Mouse (Mus musculus) embryo, embryonic 10.5 days (tissue): ENCODE data around the gene Tmsb10.

Source experiments
- DNase-seq: peaks from one replicate; pipeline ENCODE4 v3.0.0-alpha.2; 2015; ENCODE audit warnings: low spot score

The Tmsb10 gene

DNA sequence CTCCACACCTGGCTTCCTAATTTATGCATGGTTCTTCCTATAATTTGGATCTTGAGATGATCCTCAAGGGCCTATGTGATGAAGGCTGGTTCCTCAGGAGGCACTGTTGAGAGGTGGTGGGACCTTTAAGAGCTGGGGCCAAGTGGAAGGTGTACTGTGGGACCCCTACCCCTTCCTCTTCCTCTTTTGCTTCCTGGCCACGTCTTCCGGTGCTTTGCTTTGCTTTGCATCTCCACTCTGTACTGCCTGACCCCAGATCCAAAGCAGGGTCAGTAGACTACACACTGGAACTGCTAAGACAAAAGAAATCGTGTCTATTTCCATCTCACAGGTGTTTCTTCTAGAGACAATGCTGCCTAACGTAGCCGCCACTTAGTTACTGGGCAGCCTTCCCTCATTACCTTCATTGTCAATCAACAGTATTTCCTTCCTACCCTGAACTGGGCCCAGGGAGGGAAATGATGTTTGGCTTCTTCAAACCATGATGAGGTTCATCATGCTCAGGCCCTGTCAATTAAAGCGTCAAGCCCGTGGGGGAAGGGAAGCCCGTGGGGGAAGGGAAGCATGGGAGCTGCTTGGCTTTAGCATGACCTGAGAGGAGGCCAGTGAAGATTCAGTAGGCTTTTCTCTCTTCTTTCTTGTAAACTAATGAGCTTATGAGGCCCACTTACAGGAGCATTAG, 2.9 kb downstream of the Tmsb10 start:
- peak; percentile 24 for DNase-seq

GRCm38 (mm10) chr6:72954786-72955185, 3.8 kb downstream of the Tmsb10 start:
- DNase-seq = no peak

DNA sequence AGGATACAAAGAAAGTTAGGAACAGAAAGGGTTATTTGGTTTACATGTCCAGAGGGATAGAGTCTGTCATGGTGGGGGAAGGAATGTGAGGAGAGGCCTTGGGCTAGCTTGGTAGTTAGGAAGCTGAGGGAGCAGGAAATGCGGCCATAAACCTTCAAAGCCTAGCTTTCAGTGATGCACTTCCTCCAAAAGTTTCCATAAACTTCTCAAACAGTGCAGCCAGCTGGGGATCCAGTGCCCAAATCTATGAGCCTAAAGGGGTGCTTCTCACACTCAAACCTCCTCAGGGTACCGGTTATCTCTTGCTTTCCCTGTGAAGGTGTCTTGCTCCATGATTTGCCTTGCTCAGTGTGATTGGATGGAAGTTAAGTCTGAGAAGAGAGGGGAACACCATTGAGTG, 5.6 kb downstream of the Tmsb10 start:
- DNase-seq = no peak

GRCm38 (mm10) chr6:72952221-72952620, 6.3 kb downstream of the Tmsb10 start:
- no peak for DNase-seq

DNA sequence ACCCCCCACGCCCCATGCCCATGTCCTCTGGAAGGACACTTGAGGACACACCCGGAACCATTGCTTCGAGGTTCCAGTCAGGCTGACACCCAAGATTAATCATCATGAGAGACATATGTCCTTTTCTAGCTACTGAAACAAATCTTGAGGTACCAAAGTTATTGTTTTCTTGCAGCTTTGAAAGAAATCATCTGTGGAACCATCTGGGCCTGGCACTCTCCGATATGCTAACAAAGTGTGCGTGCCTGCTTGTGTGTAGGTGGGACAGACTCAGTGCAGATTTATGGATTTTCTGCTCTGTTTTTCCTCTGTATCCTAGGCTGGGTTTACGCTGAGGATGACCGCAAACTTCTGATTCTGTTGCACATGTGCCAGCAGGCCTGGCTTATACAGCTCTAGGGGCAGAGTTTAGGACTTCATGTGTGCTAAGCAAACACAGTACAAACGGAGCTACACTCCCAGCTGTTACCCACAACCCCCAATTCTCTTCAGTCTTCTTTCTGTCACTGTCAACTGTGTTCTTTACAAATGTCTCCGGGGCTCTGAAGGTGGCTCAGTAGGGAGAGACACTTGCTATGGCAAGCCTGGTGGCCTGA, 9.3 kb downstream of the Tmsb10 start:
- no peak for DNase-seq

DNA sequence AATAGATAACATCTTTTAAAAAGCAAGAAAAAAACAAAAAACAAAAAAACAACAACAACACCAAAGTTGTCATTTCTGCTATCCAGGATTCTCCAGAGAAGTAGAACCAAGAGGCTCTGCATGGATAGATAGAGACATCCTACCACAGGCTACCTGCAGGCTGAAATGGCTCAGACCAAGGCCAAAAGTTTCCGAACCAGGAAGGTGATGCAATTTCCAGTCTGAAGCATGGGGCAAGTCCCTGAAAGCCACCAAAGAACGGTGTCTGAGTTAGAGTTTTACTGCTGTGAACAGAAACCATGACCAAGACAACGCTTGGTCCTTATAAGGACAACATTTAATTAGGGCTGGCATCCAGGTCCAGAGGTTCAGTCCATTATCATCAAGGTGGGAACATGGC, 10.2 kb downstream of the Tmsb10 start:
- no peak for DNase-seq

GRCm38 (mm10) chr6:72947960-72948359, 10.6 kb downstream of the Tmsb10 start:
- DNase-seq = no peak

- DNase-seq = peak; percentile 83
Measured at GRCm38 (mm10) chr6:72940493-72940892, 18.1 kb downstream of the Tmsb10 start.

DNA sequence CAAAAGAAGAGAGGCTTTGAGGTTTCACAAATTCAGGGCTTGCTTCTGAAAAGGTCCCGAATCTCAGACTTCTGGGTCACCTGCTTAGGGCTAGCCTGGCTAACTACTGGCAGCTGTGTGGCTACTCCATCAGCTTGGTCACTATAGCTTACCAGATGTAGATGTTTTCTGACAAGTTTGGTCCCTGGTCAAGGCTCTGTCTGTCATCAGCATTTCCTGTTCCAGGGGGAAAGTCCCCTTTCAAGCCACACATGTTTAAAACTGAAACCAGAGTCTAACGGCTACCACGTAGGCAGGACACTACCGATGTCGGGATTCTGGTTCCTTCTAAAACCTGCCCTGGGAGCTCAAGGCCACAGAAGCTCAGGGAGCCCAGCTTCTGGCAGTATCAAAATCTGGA, 20.7 kb downstream of the Tmsb10 start:
- peak; percentile 11 for DNase-seq

- no peak for DNase-seq
Measured at GRCm38 (mm10) chr6:72937430-72937829, 21.1 kb downstream of the Tmsb10 start.

GRCm38 (mm10) chr6:72932955-72933354, 25.6 kb downstream of the Tmsb10 start:
- DNase-seq = no peak

- no peak for DNase-seq
Measured at GRCm38 (mm10) chr6:72931533-72931932, 27.0 kb downstream of the Tmsb10 start.

DNA sequence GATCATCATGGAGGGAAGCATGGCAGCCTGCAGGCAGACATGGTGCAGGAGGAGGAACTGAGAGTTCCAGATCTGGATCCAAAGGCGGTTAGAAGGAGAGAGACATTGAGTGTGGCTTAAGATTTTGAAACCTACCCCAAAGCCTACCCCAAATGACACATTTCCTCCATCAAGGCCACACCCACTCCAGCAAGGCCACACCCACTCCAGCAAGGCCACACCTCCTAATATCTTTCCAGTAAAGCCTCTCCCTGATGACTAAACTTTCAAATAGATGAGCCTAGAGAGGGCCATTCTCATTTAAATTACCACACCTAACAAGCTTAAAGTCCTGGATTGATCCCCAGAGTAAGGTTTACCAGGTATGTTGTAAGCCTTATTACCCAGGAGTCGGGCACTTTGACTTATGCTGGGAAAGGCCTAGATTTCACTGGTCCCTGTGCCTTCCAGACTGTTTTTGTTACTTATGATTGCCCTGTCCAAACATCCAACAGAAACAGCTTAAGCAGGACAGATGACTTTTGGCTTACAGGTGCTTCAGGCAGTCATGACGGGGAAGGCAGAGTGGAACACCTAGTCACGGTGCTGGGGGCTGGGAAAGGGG, 28.7 kb downstream of the Tmsb10 start:
- no peak for DNase-seq

- DNase-seq = peak; percentile 45
Measured at GRCm38 (mm10) chr6:72926755-72927482, 31.6 kb downstream of the Tmsb10 start.

DNA sequence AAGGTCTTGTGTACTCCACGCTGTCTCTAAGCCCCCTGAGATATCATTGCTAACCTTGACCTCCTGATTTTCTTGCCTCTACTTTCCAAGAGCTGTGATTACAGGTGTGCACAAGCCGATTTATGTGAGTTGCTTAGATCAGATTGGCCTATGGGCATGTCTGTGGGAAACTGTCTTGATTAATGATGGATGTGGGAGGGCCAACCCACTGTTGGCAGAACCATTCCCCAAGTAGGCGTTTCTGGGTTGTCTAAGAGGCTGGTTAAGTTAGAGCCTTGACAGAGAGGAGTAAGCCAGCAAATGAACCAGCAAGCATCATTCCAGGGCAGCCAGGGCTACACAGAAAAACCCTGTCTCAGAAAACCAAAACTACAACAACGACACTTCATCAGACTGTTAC, 32.5 kb downstream of the Tmsb10 start:
- DNase-seq = no peak

DNA sequence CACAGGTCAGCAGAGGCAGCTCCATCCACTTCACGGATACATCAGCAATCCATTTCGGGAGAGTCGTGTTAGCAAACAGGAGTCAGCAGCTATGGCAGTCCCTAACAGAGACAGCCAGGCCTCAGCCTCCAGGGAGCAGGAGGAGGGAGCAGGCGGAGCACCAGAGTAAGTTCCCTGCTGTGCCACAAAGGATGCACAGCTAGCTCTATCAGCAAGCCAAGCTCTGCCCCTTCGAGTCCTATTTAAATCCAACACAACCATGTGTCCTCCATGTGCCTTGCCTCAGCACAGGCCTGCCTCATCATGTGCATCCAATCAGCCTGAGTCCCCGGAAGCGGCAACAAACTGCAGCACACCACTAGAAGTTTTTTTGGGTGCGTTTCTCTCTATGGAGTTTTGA, 35.2 kb downstream of the Tmsb10 start:
- DNase-seq = no peak

DNA sequence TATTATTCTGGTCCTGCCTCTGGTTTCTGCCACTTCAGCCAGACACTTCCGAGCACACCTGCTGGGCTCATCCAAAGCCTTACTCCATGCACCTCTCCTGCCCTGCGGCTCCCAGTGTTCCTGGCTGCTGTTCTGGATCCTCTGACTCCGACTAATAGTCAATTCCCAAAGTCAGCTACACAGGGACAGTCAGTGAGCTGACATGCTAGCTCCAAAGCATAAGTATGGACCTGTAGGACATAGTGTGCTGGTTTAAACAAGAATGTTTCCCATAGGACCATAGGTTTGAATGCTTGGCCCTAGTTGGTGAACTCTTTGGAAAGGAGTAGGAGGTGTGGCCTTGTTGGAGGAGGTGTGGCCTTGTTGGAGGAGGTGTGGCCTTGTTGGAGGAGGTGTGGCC, 37.5 kb downstream of the Tmsb10 start:
- no peak for DNase-seq

DNA sequence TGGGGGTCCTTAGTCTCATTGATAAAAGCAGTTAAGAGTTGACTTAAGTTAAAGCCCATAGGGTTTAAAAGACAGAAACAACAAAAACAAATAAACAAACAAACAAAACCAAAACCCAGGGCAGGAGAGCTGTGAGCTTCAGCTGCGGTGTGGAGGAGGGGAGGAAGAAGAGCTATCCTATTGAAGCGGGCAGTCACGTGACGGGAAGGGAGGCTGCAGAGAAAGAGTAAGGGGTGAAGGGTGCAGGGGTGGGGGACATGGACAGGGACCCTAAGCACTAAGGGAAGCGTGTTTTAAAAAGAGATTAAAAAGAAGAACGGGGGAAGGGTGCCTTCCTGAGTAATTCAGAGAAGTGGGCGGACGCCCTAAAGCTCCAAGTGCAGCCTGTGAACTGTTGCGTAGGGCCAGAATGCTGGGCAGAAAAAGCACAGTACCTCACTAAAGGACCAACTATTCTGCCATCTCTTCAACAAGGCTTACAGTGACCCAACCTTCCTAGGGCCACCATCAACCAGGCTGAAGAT, 40.0 kb downstream of the Tmsb10 start:
- no peak for DNase-seq

DNA sequence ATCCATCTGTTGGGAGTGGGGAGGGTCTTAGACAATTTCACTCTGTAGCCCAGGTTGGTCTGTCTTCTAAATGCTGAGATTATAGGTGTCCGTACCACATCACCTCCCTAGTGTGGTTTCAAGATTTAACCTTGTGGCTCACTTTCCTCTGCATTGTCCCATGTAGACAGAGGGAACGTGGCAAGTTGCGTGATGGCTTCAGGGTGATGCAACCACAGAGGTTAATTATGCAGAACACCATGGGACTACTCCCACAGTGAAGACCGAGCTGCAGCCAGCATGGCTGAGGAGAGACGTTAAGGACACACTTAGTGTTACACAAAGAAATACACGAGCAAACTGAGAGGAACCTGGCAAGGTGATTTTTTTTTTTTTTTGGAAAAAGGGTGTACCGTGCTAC, 42.2 kb downstream of the Tmsb10 start:
- no peak for DNase-seq

DNA sequence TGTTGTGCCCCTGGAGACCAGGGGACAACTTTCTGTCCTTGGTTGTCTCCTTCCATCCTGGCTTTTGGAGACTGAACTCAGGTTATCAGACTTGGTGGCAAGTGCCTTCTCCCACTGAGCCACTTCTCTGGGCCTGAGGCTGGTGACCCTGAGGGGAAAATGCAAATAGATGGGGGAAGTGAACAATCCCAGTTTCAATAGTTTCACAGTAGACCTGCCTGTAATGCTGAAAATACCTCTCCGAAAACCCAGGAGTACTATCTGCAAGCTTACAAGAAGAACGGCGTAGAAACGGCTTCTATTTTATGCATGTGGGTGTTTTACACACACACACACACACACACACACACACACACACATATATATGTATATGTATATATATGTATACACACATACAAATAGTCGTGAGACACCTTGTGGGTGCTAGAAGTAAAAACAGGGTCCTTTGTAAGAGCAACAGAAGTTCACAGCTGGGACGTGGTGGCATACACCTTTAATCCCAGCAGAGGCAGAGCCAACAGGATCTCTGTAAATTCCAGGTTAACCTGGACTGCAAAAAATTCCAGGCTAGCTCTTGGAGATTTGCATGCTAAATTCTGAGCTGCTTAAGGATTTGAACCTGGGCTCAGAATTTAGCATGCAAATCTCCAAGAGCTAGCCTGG, 44.3 kb downstream of the Tmsb10 start:
- DNase-seq = no peak

- DNase-seq = no peak
Measured at GRCm38 (mm10) chr6:72911261-72911660, 47.3 kb downstream of the Tmsb10 start.
